Mouse (Mus musculus) hindbrain, embryonic 13.5 days (tissue): ENCODE results near the gene Nell2. TPM values are rescaled to one million over a fixed set of nuclear protein-coding genes. Genes with fewer than 3 reads are reported as not detected.
A peak's percentile ranks its signal among the peaks of the same experiment; 100 is the strongest.

ENCODE experiments used
- ATAC-seq: fragments of 200-750 bp; cut with Nextera tagmentation; 2 replicates; pipeline ENCODE4 v1.8.0; 2017; ENCODE audit warnings: moderate TSS enrichment; ENCODE audit not compliant: low FRiP score
- H3K27ac ChIP-seq: fragments of 300-500 bp; sonication (generic); 2 replicates; pipeline ENCODE4 v1.5.1; 2015; ENCODE audit warnings: inconsistent platforms, mild to moderate bottlenecking, moderate library complexity
- H3K27me3 ChIP-seq: fragments of 300-500 bp; sonication (generic); 2 replicates; pipeline ENCODE4 v1.6.1; 2015; ENCODE audit warnings: mild to moderate bottlenecking, inconsistent platforms
- H3K36me3 ChIP-seq: fragments of 300-500 bp; sonication (generic); 2 replicates; pipeline ENCODE4 v1.6.1; 2015; ENCODE audit warnings: mild to moderate bottlenecking, inconsistent platforms
- H3K4me1 ChIP-seq: fragments of 300-500 bp; sonication (generic); replicated peaks from 2 replicates; pipeline ENCODE4 v1.6.1; 2015; ENCODE audit warnings: inconsistent platforms
- H3K4me2 ChIP-seq: fragments of 300-500 bp; sonication (generic); 2 replicates; pipeline ENCODE4 v1.6.1; 2015; ENCODE audit warnings: inconsistent platforms, mild to moderate bottlenecking, moderate library complexity
- H3K4me3 ChIP-seq: fragments of 300-500 bp; sonication (generic); 2 replicates; pipeline ENCODE4 v1.5.1; 2015; ENCODE audit warnings: mild to moderate bottlenecking, inconsistent platforms
- H3K9ac ChIP-seq: fragments of 300-500 bp; sonication (generic); 2 replicates; pipeline ENCODE4 v1.6.1; 2015; ENCODE audit warnings: mild to moderate bottlenecking, inconsistent platforms
- H3K9me3 ChIP-seq: fragments of 300-500 bp; sonication (generic); 2 replicates; pipeline ENCODE4 v1.6.1; 2016; ENCODE audit warnings: inconsistent platforms
- WGBS: fragments of 180-500 bp; shearing (Covaris S2); methylation state at CpG from one replicate; pipeline ENCODE4 v1.1.7; 2015; 5-methylcytosine and 5-hydroxymethylcytosine counted together
- polyA plus RNA-seq: library from polyadenylated mRNA; unstranded; fragments of >200 nt; fragmentation: Nextera tagmentation; extraction: Ambion mirVana; gene quantifications from 2 replicates; pipeline ENCODE4 v1.2.1, GENCODE M21; 2015

Nell2 gene
- polyA plus RNA-seq, 1 experiment from 2014 or later: 171 TPM

DNA sequence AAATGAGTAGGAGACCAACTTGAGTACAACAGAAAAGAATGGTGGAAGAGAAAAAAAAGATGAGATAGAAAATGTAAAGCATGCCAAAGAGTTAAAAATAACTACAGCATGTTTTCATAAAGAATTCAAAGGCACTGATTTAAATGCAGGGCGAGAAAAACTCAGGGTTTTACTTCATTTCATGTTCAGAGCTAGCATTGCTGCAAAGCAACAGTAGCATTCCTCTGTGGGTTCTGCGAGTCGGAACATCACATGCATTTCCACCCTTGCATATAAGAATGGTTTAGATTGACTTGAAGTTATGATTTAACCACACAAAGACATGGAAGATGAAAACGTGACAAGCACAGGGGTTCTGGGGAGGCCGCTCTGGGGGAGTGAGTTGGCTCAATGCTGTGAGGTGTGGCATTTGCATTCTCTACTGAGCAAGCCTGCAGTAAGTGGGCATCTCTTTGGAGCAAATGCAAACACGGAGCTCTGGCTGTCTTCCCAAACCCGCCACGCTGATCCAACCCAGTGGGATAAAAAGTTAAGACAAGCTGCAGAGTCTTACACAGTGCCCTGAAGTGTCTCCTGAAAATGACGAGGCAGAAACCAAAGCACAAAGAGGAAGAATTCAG, 334.6 kb downstream of the Nell2 start:
- no peak for ATAC-seq
- 67% methylated on average over 9 of the region's 9 CpGs for WGBS
- Histone ChIP-seq H3K9ac (no peak overlapping the region), H3K4me2 (no peak overlapping the region), H3K4me1 (no peaks in the 10 kb centered on the region), H3K27ac (no peak overlapping the region), H3K9me3 (no peaks in the 10 kb centered on the region), H3K36me3 (no peaks in the 10 kb centered on the region), H3K4me3 (no peak overlapping the region), H3K27me3 (no peaks in the 10 kb centered on the region)

DNA sequence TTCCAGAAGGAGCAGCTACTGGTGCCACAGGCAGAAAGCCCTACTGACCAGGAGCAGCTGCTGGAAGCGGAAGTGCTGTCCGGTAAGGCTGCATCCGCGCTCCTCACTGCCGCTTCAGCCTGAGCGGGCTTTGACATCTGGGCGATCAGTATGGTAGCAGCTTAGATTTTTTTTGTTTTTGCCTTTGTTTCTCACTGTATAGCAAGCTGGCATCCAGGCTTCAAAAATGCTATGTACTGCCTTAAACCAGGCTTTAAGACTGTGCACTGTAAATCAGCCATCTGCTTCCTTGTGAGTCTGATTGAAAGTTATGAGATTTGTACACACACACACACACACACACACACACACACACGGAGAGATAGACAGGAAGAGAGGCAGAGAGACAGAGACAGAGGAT, 335.4 kb downstream of the Nell2 start:
- 86% methylated on average over 8 of the region's 8 CpGs for WGBS
- no peaks in the 10 kb centered on the region for H3K27me3 ChIP-seq
- no peaks in the 10 kb centered on the region for H3K4me1 ChIP-seq
- no peaks in the 10 kb centered on the region for H3K36me3 ChIP-seq
- no peak overlapping the region for H3K27ac ChIP-seq
- H3K9me3 ChIP-seq: no peaks in the 10 kb centered on the region
- H3K4me3 ChIP-seq: no peak overlapping the region
- no peak for ATAC-seq
- no peak overlapping the region for H3K4me2 ChIP-seq
- H3K9ac ChIP-seq: no peak overlapping the region

DNA sequence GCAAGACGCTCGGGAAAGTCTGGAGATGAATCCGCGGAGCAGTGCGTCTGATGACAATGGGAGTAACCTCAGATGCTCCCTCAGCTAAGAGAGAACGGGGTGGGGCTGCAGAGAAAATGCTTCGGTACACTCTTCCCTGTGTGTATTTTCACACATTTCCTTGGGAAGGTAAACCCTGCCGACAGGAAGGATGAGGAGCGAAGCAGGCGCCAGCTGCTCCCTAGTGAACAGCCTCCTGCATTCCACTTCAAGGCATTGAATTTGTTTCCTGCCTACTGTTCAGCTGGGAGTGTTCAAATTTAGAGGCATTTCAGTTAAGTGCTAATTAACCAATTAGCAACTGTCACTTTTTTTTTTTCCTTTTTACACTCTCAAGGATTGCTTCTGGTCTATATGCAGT, 342.1 kb downstream of the Nell2 start:
- WGBS: 65% methylated on average over 10 of the region's 10 CpGs
- Histone ChIP-seq H3K36me3 (no peaks in the 10 kb centered on the region), H3K4me1 (peaks cover 26% of the 10 kb centered on the region), H3K9ac (no peak overlapping the region), H3K4me2 (no peak overlapping the region), H3K27ac (no peak overlapping the region; the same call in 1 of the 2 replicates), H3K27me3 (no peaks in the 10 kb centered on the region), H3K4me3 (no peak overlapping the region), H3K9me3 (no peaks in the 10 kb centered on the region)
- no peak for ATAC-seq

DNA sequence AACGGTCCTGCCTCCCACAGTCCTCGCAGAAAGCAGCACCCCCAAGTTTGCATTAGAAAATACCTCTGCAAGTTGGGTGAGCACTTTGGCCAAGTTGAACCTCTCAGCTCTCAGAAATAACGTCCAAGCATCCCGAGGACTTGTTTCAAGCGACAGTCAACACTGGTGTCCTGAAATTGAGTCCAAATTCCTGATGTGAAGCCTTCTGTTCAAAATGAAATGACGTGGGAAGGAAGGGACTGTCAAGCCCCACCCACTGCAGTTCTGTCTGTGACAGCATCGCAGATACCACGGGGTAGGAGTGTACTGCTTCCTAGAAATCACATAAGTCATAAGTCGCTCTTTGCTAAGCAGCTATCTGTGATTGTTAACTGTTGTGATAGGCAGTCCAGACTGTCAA, 342.9 kb downstream of the Nell2 start:
- H3K4me2 ChIP-seq: no peak overlapping the region
- no peak for ATAC-seq
- H3K4me3 ChIP-seq: no peak overlapping the region
- no peak overlapping the region for H3K9ac ChIP-seq
- H3K27ac ChIP-seq: no peak overlapping the region
- no peaks in the 10 kb centered on the region for H3K9me3 ChIP-seq
- H3K4me1 ChIP-seq: peaks cover 26% of the 10 kb centered on the region
- WGBS: 72% methylated on average over 9 of the region's 9 CpGs
- no peaks in the 10 kb centered on the region for H3K27me3 ChIP-seq
- no peaks in the 10 kb centered on the region for H3K36me3 ChIP-seq

DNA sequence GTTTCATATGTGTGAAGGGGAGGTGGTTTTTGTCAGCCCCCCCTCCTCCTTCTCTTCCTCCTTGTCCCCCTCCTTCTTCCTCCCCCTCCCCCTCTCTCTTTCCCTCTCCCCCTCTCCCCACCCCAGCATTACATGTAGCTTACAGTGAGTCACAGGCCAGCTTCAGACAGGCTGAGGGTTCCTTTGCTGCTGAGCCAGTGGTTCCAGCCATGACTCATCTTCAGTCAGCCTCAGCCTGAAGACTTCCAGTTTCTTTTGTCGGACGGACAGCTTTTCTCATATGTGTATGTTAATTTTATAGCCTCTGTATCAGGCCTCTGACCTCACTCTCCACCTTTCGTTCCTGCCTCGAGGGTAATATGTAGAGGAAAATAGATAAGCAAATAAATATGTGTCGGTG, 344.9 kb downstream of the Nell2 start:
- no peak for ATAC-seq

DNA sequence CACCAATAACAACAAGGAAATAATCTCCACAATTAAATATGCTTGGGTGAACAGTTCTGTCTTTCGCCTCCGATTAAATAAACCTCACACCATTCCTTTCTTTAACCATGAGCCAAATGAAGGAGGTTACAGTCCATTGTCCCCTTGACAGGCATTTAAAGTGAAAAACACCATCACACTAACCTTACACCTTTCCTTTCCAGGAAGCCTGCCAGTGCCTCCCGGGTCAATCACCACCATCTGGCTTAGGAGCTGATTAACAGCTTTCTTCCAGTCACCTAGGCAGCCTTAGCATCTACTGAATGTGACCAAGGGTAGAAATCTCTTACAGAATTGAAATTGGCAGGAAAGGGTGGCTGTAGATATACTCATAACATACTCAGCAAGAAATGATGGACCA, 371.5 kb downstream of the Nell2 start:
- Histone ChIP-seq H3K4me3 (no peak overlapping the region), H3K36me3 (no peaks in the 10 kb centered on the region), H3K27me3 (no peaks in the 10 kb centered on the region), H3K27ac (no peak overlapping the region), H3K4me1 (no peaks in the 10 kb centered on the region), H3K4me2 (no peak overlapping the region), H3K9me3 (no peaks in the 10 kb centered on the region), H3K9ac (no peak overlapping the region)
- WGBS: 51% methylated on average over 3 of the region's 3 CpGs
- no peak for ATAC-seq

More for the DNA sequence above, 344.9 kb downstream of the Nell2 start:
- Histone ChIP-seq H3K4me3 (no peak overlapping the region), H3K9ac (no peak overlapping the region), H3K27ac (no peak overlapping the region), H3K4me2 (no peak overlapping the region), H3K36me3 (no peaks in the 10 kb centered on the region), H3K27me3 (no peaks in the 10 kb centered on the region), H3K4me1 (peaks cover 26% of the 10 kb centered on the region), H3K9me3 (no peaks in the 10 kb centered on the region)
- 57% methylated on average over 5 of the region's 5 CpGs for WGBS

DNA sequence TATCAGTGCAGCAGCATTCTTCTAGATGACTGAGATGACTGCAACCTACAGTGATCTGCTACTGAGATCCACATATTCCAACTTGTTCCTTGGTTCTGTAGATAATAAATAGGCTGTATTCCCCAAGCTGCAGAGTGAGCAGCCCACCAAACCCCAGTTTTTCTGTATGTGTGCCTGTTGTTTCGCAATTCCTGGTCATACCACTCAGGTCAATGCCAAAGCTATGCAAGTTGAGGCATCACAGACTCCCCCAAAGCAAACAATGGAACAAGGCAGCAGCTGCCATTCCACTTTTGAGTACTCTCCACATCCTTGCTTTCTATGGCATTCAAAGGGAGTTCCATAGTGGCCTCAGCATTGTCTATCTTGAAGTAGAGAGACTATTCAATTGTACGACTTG, 383.2 kb downstream of the Nell2 start:
- no peaks in the 10 kb centered on the region for H3K9me3 ChIP-seq
- WGBS: 79% methylated on average over 2 of the region's 2 CpGs
- no peak overlapping the region for H3K4me2 ChIP-seq
- no peak overlapping the region for H3K4me3 ChIP-seq
- H3K36me3 ChIP-seq: no peaks in the 10 kb centered on the region
- H3K9ac ChIP-seq: no peak overlapping the region
- no peaks in the 10 kb centered on the region for H3K4me1 ChIP-seq
- ATAC-seq: no peak
- no peak overlapping the region for H3K27ac ChIP-seq
- H3K27me3 ChIP-seq: no peaks in the 10 kb centered on the region

DNA sequence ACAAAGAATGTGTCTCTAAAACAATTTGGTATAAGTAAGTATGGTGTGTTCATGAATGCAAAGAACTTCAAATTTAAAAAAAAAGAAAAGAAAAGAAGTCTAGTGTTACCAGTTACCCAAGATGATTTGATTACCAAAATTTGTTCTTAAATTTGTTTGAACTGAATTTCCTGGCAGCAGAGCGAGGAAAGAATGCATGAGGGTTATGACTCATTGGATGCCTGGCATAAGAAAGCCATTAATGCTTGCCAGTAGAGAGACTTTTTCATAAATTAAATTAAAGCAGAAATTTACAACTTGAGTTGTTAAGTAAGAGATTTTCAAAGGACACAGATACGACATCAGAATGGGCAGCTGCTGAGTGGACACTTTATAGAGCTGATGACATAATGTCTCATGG, 384.2 kb downstream of the Nell2 start:
- H3K9ac ChIP-seq: no peak overlapping the region
- H3K4me3 ChIP-seq: no peak overlapping the region
- no peak overlapping the region for H3K27ac ChIP-seq
- H3K4me2 ChIP-seq: no peak overlapping the region
- no peaks in the 10 kb centered on the region for H3K9me3 ChIP-seq
- ATAC-seq: no peak
- no peaks in the 10 kb centered on the region for H3K4me1 ChIP-seq
- 86% methylated on average over 2 of the region's 2 CpGs for WGBS
- no peaks in the 10 kb centered on the region for H3K36me3 ChIP-seq
- H3K27me3 ChIP-seq: no peaks in the 10 kb centered on the region

DNA sequence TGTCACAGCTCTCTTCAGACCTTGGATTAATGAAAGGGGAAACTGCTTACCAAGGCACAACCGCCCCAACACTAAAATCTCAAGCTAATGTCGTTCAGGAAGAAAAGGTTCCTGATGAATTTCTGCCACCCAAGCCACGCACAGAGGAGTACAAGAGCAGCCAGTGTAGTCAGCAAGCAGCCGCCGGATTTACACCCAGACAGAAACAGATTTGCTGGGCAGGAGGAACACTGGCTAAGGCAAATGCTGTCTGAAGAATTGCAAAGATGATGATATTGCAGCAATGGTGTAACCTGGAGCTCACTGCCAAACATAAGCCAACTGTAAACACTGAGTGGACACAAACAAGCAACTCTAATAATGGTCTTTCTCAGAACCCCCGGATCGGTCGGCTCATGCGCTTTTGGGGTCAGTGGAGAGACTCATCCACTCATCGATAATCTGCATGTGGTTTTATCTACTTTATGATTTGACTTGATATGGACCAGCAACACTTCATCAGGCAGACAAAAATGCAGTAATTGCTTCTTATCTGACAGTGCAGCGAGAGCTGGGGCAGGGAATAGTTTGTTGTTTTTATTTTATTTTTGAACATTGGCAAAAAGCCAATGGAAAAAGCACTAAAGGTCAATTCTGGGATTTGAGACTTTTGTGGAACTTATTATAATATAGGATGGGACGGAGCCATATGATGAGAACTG, 389.5 kb downstream of the Nell2 start:
- Histone ChIP-seq H3K4me3 (no peak overlapping the region), H3K9me3 (no peaks in the 10 kb centered on the region), H3K36me3 (no peaks in the 10 kb centered on the region), H3K27me3 (no peaks in the 10 kb centered on the region), H3K4me2 (no peak overlapping the region), H3K27ac (no peak overlapping the region), H3K4me1 (peaks cover 17% of the 10 kb centered on the region), H3K9ac (no peak overlapping the region)
- 77% methylated on average over 12 of the region's 12 CpGs for WGBS
- ATAC-seq: no peak

DNA sequence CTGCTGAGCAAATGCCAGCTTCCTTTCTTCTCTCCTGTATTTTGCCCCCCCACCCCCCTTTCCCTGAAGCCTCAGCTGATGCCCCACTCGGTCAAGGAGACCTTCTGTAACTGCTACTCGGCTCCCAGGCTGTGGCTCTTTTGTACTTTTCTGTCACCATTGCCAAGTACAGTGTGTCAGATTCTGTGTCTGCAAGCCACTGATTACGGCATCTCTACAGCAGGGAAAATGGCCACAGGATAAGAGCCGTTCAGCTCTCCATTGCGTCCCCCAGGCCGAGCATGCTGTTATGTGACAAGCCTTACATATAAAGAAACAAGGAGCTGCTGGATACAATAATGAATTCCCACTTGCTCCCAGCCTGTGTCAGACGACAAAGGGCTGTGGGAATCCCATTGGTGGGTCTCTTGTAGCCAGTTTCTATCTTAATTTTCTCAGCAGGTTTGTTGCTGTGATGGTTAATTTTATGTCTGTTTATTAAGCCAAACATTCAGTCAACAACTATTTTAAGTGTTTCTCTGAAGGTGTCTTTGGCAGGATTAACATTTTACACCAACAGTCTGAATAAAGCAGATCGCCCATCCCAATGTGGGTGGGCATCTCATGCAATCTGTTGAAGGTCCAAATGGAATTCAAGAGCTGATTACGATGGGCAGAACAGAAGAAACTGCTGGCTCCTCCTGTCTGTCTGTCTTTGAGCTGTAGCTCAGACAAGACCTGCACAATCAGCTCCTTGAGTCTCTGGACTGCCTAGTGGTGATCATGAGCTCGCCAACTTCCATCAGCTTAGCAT, 391.1 kb downstream of the Nell2 start:
- no peaks in the 10 kb centered on the region for H3K9me3 ChIP-seq
- H3K9ac ChIP-seq: no peak overlapping the region
- H3K36me3 ChIP-seq: no peaks in the 10 kb centered on the region
- WGBS: 54% methylated on average over 10 of the region's 10 CpGs
- H3K4me1 ChIP-seq: peaks cover 17% of the 10 kb centered on the region
- no peak overlapping the region for H3K4me3 ChIP-seq
- no peak overlapping the region for H3K4me2 ChIP-seq
- H3K27ac ChIP-seq: no peak overlapping the region
- no peak for ATAC-seq
- no peaks in the 10 kb centered on the region for H3K27me3 ChIP-seq

DNA sequence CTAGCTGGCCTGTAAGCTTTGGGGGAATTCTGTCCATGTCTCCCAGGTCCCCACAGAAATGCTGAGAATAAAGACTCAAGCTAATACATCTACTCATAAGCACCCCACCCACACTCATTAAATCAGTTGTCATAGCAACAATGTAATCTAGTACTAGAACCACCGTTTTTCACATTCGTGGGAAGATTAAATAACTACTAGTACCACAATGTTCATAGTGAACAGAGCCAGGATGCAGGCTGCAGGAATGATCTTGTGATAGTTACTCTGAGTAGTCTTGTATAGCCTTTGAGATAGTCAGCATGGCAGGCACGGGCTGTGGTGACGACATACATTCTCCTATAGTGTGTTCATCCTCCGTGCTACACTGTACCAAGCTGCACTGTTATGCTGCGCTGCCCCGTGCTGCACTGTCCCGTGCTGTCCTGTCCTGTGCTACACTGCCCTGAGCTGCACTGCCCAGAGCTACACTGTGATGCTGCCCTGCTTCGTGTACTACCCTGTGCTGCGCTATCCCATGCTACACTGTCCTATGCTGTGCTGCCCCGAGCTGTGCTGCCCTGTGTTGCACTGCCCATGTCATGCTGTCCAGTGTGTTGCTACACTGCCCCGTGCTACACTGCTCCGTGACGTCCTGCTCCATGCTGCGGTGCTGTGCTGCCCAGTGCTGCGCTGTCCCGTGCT, 392.3 kb downstream of the Nell2 start:
- no peak overlapping the region for H3K27ac ChIP-seq
- no peak overlapping the region for H3K4me2 ChIP-seq
- H3K9me3 ChIP-seq: no peaks in the 10 kb centered on the region
- no peak overlapping the region for H3K4me3 ChIP-seq
- H3K27me3 ChIP-seq: no peaks in the 10 kb centered on the region
- no peak overlapping the region for H3K9ac ChIP-seq
- 89% methylated on average over 17 of the region's 17 CpGs for WGBS
- no peaks in the 10 kb centered on the region for H3K36me3 ChIP-seq
- peaks cover 17% of the 10 kb centered on the region for H3K4me1 ChIP-seq
- ATAC-seq: peak; percentile 65

DNA sequence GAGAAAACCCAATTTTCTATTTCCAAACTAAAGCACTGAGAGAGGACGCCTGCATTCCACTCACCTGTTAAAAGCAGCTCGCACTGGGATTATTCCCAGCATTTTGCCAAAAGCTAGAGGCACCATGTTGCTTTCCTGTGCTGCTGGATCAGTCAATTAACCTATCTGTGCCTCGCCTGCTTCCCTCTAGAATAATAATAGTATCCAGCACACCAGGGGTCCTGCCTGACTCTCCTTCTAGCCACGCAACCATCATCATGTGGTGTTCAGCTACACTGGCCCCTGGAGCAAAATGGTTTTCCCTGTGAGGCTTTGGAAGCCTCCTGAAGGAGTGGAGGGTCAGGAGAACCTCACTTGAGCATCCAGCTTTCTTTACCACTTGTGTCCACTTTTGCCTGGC, 397.0 kb downstream of the Nell2 start:
- 67% methylated on average over 4 of the region's 4 CpGs for WGBS
- no peak for ATAC-seq
- no peaks in the 10 kb centered on the region for H3K36me3 ChIP-seq
- no peak overlapping the region for H3K9ac ChIP-seq
- no peaks in the 10 kb centered on the region for H3K9me3 ChIP-seq
- H3K4me1 ChIP-seq: peaks cover 3% of the 10 kb centered on the region; the same call in 1 of the 2 replicates
- no peak overlapping the region for H3K4me2 ChIP-seq
- no peaks in the 10 kb centered on the region for H3K27me3 ChIP-seq
- H3K4me3 ChIP-seq: no peak overlapping the region
- H3K27ac ChIP-seq: no peak overlapping the region
